Mouse (Mus musculus) neural tube, embryonic 15.5 days (tissue): Measurements from ENCODE around the gene Adam19. TPM values are rescaled to one million over a fixed set of nuclear protein-coding genes. Genes with fewer than 3 reads are reported as not detected.

Experiments
- microRNA-seq: library from miRNA; unstranded; fragments of <30 nt; microRNA quantifications from one replicate; pipeline ENCODE4, GENCODE M21; 2017
- polyA plus RNA-seq: library from polyadenylated mRNA; unstranded; fragments of >200 nt; fragmentation: Nextera tagmentation; extraction: Ambion mirVana; gene quantifications from 2 replicates; pipeline ENCODE4 v1.2.1, GENCODE M21; 2015

The Adam19 gene
- polyA plus RNA-seq, 1 experiment from 2014 or later, result 13.7 TPM

Small RNAs within 50 kb of the gene (microRNA-seq; reads per million reads assigned to microRNA genes)
- gene Mir7239, result not detected
- not detected for gene Mir8100

Other genes with a start within 250 kb of the Adam19 start
- gene Clint1, start 203.9 kb upstream of the Adam19 start, polyA plus RNA-seq, result 41.5 and 48.7 TPM in 2 replicates
- gene Lsm11, start 111.1 kb upstream of the Adam19 start, polyA plus RNA-seq, result 22.5 and 24.5 TPM in 2 replicates
- gene Thg1l, start 100.5 kb upstream of the Adam19 start, polyA plus RNA-seq, result 9.4 and 10.5 TPM in 2 replicates
- gene Sox30, start 75.7 kb upstream of the Adam19 start, polyA plus RNA-seq, result 0.12 and 0.27 TPM in 2 replicates
- gene Gm12166, start 3.7 kb upstream of the Adam19 start, polyA plus RNA-seq, result 4.5 and 6.6 TPM in 2 replicates
- gene Nipal4, start 110.5 kb downstream of the Adam19 start, polyA plus RNA-seq, result 0.15 and 0.75 TPM in 2 replicates
- gene Fndc9, start 179.5 kb downstream of the Adam19 start, polyA plus RNA-seq, result 1.5 and 2.3 TPM in 2 replicates